Mouse (Mus musculus) testis, adult 2 months (tissue): ENCODE data around the gene Gm2564.
"Not testable (repeated sequence)": the region's sequence is repeated elsewhere in the genome, so short reads cannot be mapped to it uniquely, and the experiment has no call there.

ENCODE experiments used
- CTCF ChIP-seq: fragments of 200-500 bp; IDR thresholded peaks from 2 replicates; pipeline ENCODE4 v1.5.1; 2012; ENCODE audit warnings: low read depth, mild to moderate bottlenecking, inconsistent platforms, low read length, moderate library complexity; ENCODE audit not compliant: control insufficient read depth, insufficient read depth, insufficient replicate concordance
- POLR2A ChIP-seq: fragments of 200-500 bp; IDR thresholded peaks from 2 replicates; pipeline ENCODE4 v1.6.1; 2012; ENCODE audit warnings: low read depth, mild to moderate bottlenecking, inconsistent platforms, low read length, moderate library complexity; ENCODE audit not compliant: control insufficient read depth

GRCm38 (mm10) chr4:42675415-42675814 lies 45.9 kb downstream of the Gm2564 start:
- not testable (repeated sequence) for TF ChIP-seq CTCF, POLR2A
